Mouse (Mus musculus) megakaryocyte-erythroid progenitor cell, adult 5 weeks (primary cell): ENCODE results near the gene Barx1. TPM values are rescaled to one million over a fixed set of nuclear protein-coding genes. Genes with fewer than 3 reads are reported as not detected.

Experiments used
- polyA plus RNA-seq: library from polyadenylated mRNA; stranded (reverse); fragments of >175 nt; gene quantifications from 2 replicates; pipeline ENCODE4 v1.2.3, GENCODE M21; 2012

The Barx1 gene
- polyA plus RNA-seq: not detected in 2 replicates

DNA sequence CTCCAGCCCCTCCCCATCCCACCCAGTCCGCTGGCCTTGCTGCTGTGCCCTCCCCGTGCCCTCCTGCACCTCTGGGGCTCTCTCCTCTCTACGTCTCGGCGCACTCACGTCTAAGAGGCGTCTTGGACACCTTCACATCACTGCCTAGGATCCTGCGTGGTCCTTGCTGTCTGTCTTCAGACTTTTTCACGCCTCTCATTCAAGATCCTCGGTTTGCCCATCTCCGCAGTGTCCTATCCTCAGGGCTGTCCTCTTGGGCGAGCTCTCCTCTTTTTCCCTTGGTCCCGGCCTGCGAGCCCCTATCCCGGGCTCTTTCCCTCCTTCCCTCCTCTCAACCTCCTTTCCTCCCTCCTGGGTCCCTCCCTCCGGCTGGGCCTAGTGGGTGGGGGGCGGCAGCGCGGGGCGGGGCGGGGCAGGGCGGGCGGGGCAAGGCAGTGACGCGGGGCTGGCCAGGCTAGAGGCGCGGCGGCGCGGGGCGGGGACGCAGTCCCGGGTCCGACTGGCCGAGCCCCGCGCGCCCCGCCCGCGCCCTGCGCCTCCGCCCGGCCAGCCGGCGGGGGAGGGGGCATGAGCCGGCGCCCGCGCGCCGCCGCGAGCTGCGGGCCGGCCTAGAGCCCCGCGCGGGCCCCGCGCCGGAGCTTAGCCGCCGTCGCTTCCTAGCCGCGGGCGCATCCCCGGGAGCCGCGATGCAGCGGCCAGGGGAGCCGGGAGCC is at the start of gene Barx1:
Barx1 (plus strand) TSS at position 568 of the 713 bp plus-strand sequence.

DNA sequence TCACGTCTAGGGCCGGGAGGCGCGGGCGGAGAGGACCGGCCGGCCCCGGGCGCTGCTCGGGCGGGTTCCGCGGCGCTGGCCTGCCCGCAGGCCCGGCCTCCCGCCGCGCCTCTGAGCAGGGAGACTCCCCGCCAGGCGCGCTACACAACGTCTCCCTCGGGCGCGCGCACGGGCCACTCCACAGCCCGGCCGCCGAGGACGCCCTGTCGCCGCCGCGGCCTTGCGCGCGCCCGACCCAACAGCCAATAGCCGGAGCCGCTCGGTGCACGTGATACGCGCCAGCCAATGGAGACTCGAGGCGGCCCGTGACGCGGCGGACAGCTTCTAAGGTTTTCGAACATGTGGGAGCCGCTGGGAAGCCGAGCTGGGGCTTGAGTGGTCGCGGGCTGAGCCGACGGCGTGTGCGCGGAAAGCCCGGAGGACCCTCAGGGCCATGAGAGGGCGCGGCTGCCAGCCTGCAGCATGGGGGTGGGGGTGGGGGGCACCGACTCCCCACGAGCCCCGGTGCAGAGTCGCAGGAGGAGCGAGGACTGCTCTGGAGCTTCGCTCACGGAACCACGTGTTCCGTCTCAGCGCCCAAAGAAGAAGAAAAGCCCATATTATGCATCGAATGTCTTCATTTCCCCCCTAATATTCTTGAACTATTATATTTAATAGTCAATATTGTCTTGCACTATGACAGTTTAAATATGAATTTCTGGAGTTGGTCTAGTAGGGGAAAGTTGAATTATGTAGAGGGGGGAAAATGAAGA is 37.2 kb upstream of the Barx1 start, which contains the start of gene Ptpdc1:
Ptpdc1 (minus strand) TSS at position 232 of the 752 bp plus-strand sequence.

Other genes starting within 250 kb of the Barx1 start
- 0.29 and 0.30 TPM in 2 replicates for gene Zfp169, start 149.5 kb upstream of the Barx1 start, polyA plus RNA-seq
- gene A830005F24Rik, start 149.4 kb upstream of the Barx1 start, polyA plus RNA-seq: 0.23 and 0.58 TPM in 2 replicates
- gene Ptpdc1, start 37.3 kb upstream of the Barx1 start, polyA plus RNA-seq: 1.7 and 2.0 TPM in 2 replicates
- 42.8 and 49.9 TPM in 2 replicates for gene Phf2, start 208.1 kb downstream of the Barx1 start, polyA plus RNA-seq